ENCODE assay signal across 15 mouse cellular contexts in genomic region chr9:58011027-58011426, GRCm38 (mm10). TPM values are rescaled to one million over a fixed set of nuclear protein-coding genes. Genes with fewer than 3 reads are reported as not detected.
DNase-seq lines count a peak whose midpoint lies in the region; ATAC-seq and TF ChIP-seq lines count a peak whose summit lies in the region.
"Had no signal": no experiment of that assay in that cellular context is flagged by ENCODE, and none has a peak within 500 bp of the region (broad histone marks: within the 10 kb centered on the region; RNA-seq: fewer than 3 reads in every experiment).

No protein-coding gene starts in this region.

- no peaks in the 10 kb centered on the region for H3K9me3 ChIP-seq in kidney, postnatal 0 days (replicated peaks; ENCODE audit: low read length)
- H3K9me3 ChIP-seq in E14TG2a.4 (ENCODE audit: low read length) = peaks cover 6% of the 10 kb centered on the region
- H3K9me3 ChIP-seq: heart, embryonic 13.5 days; liver, embryonic 12.5 days had no signal

- intact Hi-C loops in heart, postnatal 10 days (cut with DNase I) = no loop called here

- no peak for TF ChIP-seq CTCF in kidney, postnatal 0 days (IDR thresholded peaks at IDR 0.05; ENCODE audit: low read depth)
- no peak for TF ChIP-seq CTCF in E14TG2a.4 (conservative IDR thresholded peaks at IDR 0.05; ENCODE audit: low read length)

- peak; percentile 76 for DNase-seq in kidney, postnatal 0 days (ENCODE audit: low spot score)
- no peak for DNase-seq in kidney, postnatal 14 days
- DNase-seq in adipocyte (ENCODE audit: low spot score) = peak; percentile 38
- DNase-seq in frontal cortex, adult 2 months (ENCODE audit: extremely low spot score in 1 of 2, low spot score in 1 of 2) = no peak
- no peak for DNase-seq in heart, postnatal 10 days
- DNase-seq in layer of hippocampus, adult 9-10 months (ENCODE audit: low spot score) = no peak
- DNase-seq: cerebellum, adult 9-10 months; thymus, postnatal 25 days had no signal

- H3K9ac ChIP-seq in kidney, postnatal 0 days (ENCODE audit: low read depth, low read length) = no peak overlapping the region
- H3K9ac ChIP-seq: heart, embryonic 13.5 days; liver, embryonic 12.5 days had no signal

- WGBS in kidney, postnatal 0 days = 29% methylated on average over 7 of the region's 7 CpGs

- no peaks in the 10 kb centered on the region for H3K36me3 ChIP-seq in kidney, postnatal 0 days (ENCODE audit: insufficient read depth, low read length)
- H3K36me3 ChIP-seq in E14TG2a.4 (ENCODE audit: insufficient read depth, low read length) = peaks cover 2% of the 10 kb centered on the region; the same call in 1 of the 2 replicates
- H3K36me3 ChIP-seq: heart, embryonic 13.5 days; liver, embryonic 12.5 days had no signal

- H3K27ac ChIP-seq in kidney, postnatal 0 days = no peak overlapping the region
- H3K27ac ChIP-seq: heart, embryonic 13.5 days; layer of hippocampus, adult 2 months; liver, embryonic 12.5 days had no signal

- no peak for ATAC-seq in kidney, postnatal 0 days (replicated peaks; ENCODE audit: low FRiP score, low read depth)
- peak; percentile 56 for ATAC-seq in granulocyte monocyte progenitor cell, adult 5-6 weeks (replicated peaks; ENCODE audit: poor library complexity, severe bottlenecking)
- ATAC-seq: liver, embryonic 12.5 days had no signal

- no peak overlapping the region for H3K4me3 ChIP-seq in kidney, postnatal 0 days (replicated peaks; ENCODE audit: low read depth, low read length)
- H3K4me3 ChIP-seq in E14TG2a.4 (replicated peaks; ENCODE audit: low read length) = 0 out of 2 replicates have a peak overlapping the region, but pooled peaks have one; percentile 3
- H3K4me3 ChIP-seq: erythroblast, embryonic 14.5 days; heart, embryonic 13.5 days; layer of hippocampus, adult 2 months; liver, embryonic 12.5 days had no signal

- H3K27me3 ChIP-seq in kidney, postnatal 0 days (ENCODE audit: insufficient read depth, low read length) = no peaks in the 10 kb centered on the region
- peaks cover 9% of the 10 kb centered on the region for H3K27me3 ChIP-seq in E14TG2a.4 (ENCODE audit: insufficient read depth, low read length)

- no peak overlapping the region for H3K4me2 ChIP-seq in kidney, postnatal 0 days (ENCODE audit: low read length)
- H3K4me2 ChIP-seq: heart, embryonic 13.5 days; liver, embryonic 12.5 days had no signal

- no peaks in the 10 kb centered on the region for H3K4me1 ChIP-seq in kidney, postnatal 0 days (replicated peaks; ENCODE audit: insufficient read depth, low read length)
- peaks cover 78% of the 10 kb centered on the region for H3K4me1 ChIP-seq in E14TG2a.4 (replicated peaks; ENCODE audit: low read depth, low read length)
- H3K4me1 ChIP-seq: liver, embryonic 12.5 days had no signal

RNA-seq across cellular contexts. Expression of gene Cyp11a1, which starts 4.8 kb away (rescaled TPM):
- polyA plus RNA-seq in kidney, postnatal 0 days (2015; fragmentation: Nextera tagmentation; extraction: Ambion mirVana) = 0.31 and 0.64 TPM in 2 replicates
- 0.58 and 7.0 TPM in 2 replicates for total RNA-seq in granulocyte monocyte progenitor cell, adult 5-6 weeks (2014; fragmentation: Nextera tagmentation)
- total RNA-seq in granulocyte monocyte progenitor cell, adult 5-6 weeks (2017) = 0.52 and 1.2 TPM in 2 replicates
- polyA plus RNA-seq in frontal cortex, adult 2 months (2012; rRNA removed) = 5.5 and 6.1 TPM in 2 replicates
- under 1 TPM; 0.35 to 0.50 TPM for total RNA-seq in heart, postnatal 10 days (2021)
- total RNA-seq: megakaryocyte-erythroid progenitor cell, adult 5-6 weeks had no signal

RNA-seq across cellular contexts. Expression of gene Stra6, which starts 52.6 kb away (rescaled TPM):
- 12.2 and 13.2 TPM in 2 replicates for polyA plus RNA-seq in kidney, postnatal 0 days (2015; fragmentation: Nextera tagmentation; extraction: Ambion mirVana)
- total RNA-seq in granulocyte monocyte progenitor cell, adult 5-6 weeks (2014; fragmentation: Nextera tagmentation) = not detected in 2 replicates
- not detected in 2 replicates for total RNA-seq in granulocyte monocyte progenitor cell, adult 5-6 weeks (2017)
- 5.7 and 7.6 TPM in 2 replicates for polyA plus RNA-seq in frontal cortex, adult 2 months (2012; rRNA removed)
- total RNA-seq in heart, postnatal 10 days (2021) = under 1 TPM; 0.12 to 0.20 TPM
- total RNA-seq: megakaryocyte-erythroid progenitor cell, adult 5-6 weeks had no signal
- polyA plus RNA-seq: erythroblast, embryonic 14.5 days had no signal

Comparison
In these comparisons a context has a peak if more than half of its experiments do, and no peak if none do; other contexts are left out.
1. DNase-seq: peak in kidney, postnatal 0 days (single experiment) and adipocyte (single experiment); none in kidney, postnatal 14 days (single experiment), frontal cortex, adult 2 months (0 of 2), heart, postnatal 10 days (0 of 2) and layer of hippocampus, adult 9-10 months (single experiment).